Mouse (Mus musculus): ENCODE measurements at regions not wholly inside any gene's neighbourhood (a gene's known extent, or its start where the extent isn't known, plus 50 kb on each side); places are given as distances from the start of the nearest gene placed in this dataset.

DNA sequence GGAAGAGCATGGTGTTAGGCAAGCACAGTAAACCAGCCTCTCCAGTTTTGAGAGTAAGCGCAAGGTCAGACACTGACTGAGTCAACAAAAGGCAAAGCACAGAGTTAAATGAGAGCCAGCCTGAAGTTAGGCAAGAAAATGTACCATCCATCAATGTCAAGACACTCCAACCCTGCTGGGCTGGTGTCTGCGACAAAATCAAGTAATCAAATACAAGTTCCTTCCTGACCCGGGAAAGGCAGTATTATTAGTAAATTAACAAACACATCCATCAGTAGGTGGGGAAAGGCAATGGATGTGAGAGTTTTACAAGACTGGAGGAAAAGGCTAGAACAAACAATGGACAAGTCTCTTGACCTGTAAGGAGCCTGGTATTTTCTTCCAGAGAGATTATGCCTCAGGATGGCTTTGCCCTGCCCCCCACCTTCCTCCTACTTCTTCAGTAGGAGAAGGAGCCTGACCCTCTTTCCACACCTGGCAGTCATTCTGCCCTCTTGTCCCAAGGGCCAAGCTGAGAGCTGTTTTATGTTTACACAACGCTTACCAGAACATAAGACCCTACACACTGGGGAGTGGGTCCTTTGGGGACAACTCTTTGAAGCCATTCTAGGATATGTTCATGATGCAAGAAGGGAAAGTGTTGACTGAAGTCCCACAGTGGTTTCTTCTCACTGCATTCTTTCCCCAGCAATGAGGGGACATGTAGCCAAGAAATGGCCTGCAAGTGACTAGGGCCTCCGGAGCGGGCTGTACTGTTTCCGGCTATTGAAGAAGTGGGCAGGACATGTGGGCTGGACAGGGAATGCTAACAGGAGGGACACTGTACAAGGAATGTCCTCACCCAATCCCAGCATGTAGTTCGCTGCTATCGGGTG lies 461.7 kb upstream of the Gm10131 start:
- H3K9me3 ChIP-seq (ENCODE audit: control insufficient read depth, low read length) = peaks cover 3% of the 10 kb centered on the region; the same call in 1 of the 2 replicates
- no peaks in the 10 kb centered on the region for H3K36me3 ChIP-seq (ENCODE audit: control insufficient read depth, insufficient read depth, low read length)
- no peak overlapping the region for H3K27ac ChIP-seq (ENCODE audit: low read depth, low read length)
- ATAC-seq (ENCODE audit: low read depth) = no peak
- WGBS = 54% methylated on average over 9 of the region's 9 CpGs
- no peaks in the 10 kb centered on the region for H3K4me1 ChIP-seq (ENCODE audit: control insufficient read depth, insufficient read depth, low read length)
- no peaks in the 10 kb centered on the region for H3K27me3 ChIP-seq (ENCODE audit: control insufficient read depth, insufficient read depth, low read length)
- H3K4me3 ChIP-seq (ENCODE audit: low read depth, low read length) = no peak overlapping the region
- no peak overlapping the region for H3K9ac ChIP-seq (replicated peaks; ENCODE audit: low read depth, low read length)
- H3K4me2 ChIP-seq (ENCODE audit: low read depth, low read length) = no peak overlapping the region

DNA sequence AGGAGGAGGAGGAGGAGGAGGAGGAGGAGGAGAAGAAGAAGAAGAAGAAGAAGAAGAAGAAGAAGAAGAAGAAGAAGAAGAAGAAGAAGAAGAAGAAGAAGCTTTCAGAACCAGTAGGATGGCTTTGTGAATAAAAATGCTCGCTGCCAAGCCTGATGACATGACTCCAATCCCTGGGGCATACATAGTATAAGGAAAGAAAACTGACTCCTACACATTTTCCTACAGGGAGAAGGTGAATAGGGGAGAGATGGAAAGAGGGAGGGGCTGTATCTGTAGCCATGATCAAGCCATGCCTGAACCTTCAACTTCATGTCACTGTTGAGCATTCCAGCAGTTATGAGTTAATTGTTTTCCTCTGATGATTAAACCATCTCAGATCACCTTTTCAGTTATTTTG lies 460.2 kb upstream of the Gm10131 start:
- no peak overlapping the region for H3K9ac ChIP-seq (replicated peaks; ENCODE audit: low read depth, low read length)
- no peak for ATAC-seq (ENCODE audit: low read depth)
- peaks cover 3% of the 10 kb centered on the region; the same call in 1 of the 2 replicates for H3K9me3 ChIP-seq (ENCODE audit: control insufficient read depth, low read length)
- no peaks in the 10 kb centered on the region for H3K36me3 ChIP-seq (ENCODE audit: control insufficient read depth, insufficient read depth, low read length)
- H3K4me1 ChIP-seq (ENCODE audit: control insufficient read depth, insufficient read depth, low read length) = no peaks in the 10 kb centered on the region
- H3K27me3 ChIP-seq (ENCODE audit: control insufficient read depth, insufficient read depth, low read length) = no peaks in the 10 kb centered on the region
- no peak overlapping the region for H3K27ac ChIP-seq (ENCODE audit: low read depth, low read length)
- H3K4me3 ChIP-seq (ENCODE audit: low read depth, low read length) = no peak overlapping the region
- WGBS = 93% methylated on average over 1 of the region's 1 CpGs
- H3K4me2 ChIP-seq (ENCODE audit: low read depth, low read length) = no peak overlapping the region

GRCm38 (mm10) chr8:34562278-34562677 lies 450.7 kb upstream of the Gm10131 start:
- Histone ChIP-seq H3K27me3 (ENCODE audit: control insufficient read depth, insufficient read depth, low read length) (no peaks in the 10 kb centered on the region), H3K27ac (ENCODE audit: low read depth, low read length) (no peak overlapping the region), H3K4me2 (ENCODE audit: low read depth, low read length) (no peak overlapping the region), H3K4me1 (ENCODE audit: control insufficient read depth, insufficient read depth, low read length) (no peaks in the 10 kb centered on the region), H3K9me3 (ENCODE audit: control insufficient read depth, low read length) (no peaks in the 10 kb centered on the region), H3K4me3 (ENCODE audit: low read depth, low read length) (no peak overlapping the region), H3K36me3 (ENCODE audit: control insufficient read depth, insufficient read depth, low read length) (no peaks in the 10 kb centered on the region), H3K9ac (replicated peaks; ENCODE audit: low read depth, low read length) (no peak overlapping the region)
- WGBS = 48% methylated on average over 8 of the region's 8 CpGs
- no peak for ATAC-seq (ENCODE audit: low read depth)

DNA sequence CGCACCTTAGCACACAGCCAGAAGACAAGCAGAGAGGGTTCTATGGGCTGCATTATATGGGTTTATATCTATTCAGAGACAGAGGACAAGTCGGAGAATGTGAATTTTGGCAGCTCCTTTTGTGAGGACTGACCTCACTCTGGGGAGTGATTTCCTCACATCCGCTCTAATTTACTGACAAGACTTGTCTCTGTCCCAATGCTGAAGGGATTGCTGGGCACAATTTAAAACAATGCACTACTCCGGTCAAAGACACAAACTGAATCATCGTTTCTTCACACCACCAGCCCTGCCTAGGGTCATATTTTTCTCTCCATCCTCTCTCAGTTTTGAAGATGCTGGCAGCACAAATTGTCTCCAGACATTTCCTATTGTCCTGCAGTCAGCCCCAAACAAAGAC lies 438.2 kb upstream of the Gm10131 start:
- Histone ChIP-seq H3K4me2 (ENCODE audit: low read depth, low read length) (no peak overlapping the region), H3K27me3 (ENCODE audit: control insufficient read depth, insufficient read depth, low read length) (no peaks in the 10 kb centered on the region), H3K9ac (replicated peaks; ENCODE audit: low read depth, low read length) (no peak overlapping the region), H3K27ac (ENCODE audit: low read depth, low read length) (no peak overlapping the region), H3K4me1 (ENCODE audit: control insufficient read depth, insufficient read depth, low read length) (no peaks in the 10 kb centered on the region), H3K9me3 (ENCODE audit: control insufficient read depth, low read length) (no peaks in the 10 kb centered on the region), H3K4me3 (ENCODE audit: low read depth, low read length) (no peak overlapping the region), H3K36me3 (ENCODE audit: control insufficient read depth, insufficient read depth, low read length) (no peaks in the 10 kb centered on the region)
- no peak for ATAC-seq (ENCODE audit: low read depth)
- 18% methylated on average over 5 of the region's 5 CpGs for WGBS

GRCm38 (mm10) chr8:34546815-34547214 lies 435.3 kb upstream of the Gm10131 start:
- no peak for ATAC-seq (ENCODE audit: low read depth)
- Histone ChIP-seq H3K27ac (ENCODE audit: low read depth, low read length) (no peak overlapping the region), H3K4me1 (ENCODE audit: control insufficient read depth, insufficient read depth, low read length) (no peaks in the 10 kb centered on the region), H3K4me2 (ENCODE audit: low read depth, low read length) (0 out of 2 replicates have a peak overlapping the region, but pooled peaks have one; percentile 4), H3K9me3 (ENCODE audit: control insufficient read depth, low read length) (no peaks in the 10 kb centered on the region), H3K9ac (replicated peaks; ENCODE audit: low read depth, low read length) (no peak overlapping the region), H3K4me3 (ENCODE audit: low read depth, low read length) (no peak overlapping the region), H3K27me3 (ENCODE audit: control insufficient read depth, insufficient read depth, low read length) (no peaks in the 10 kb centered on the region), H3K36me3 (ENCODE audit: control insufficient read depth, insufficient read depth, low read length) (no peaks in the 10 kb centered on the region)
- WGBS = 26% methylated on average over 11 of the region's 11 CpGs

GRCm38 (mm10) chr8:34542361-34543038 lies 431.0 kb upstream of the Gm10131 start:
- ATAC-seq (ENCODE audit: low read depth) = no peak
- Histone ChIP-seq H3K4me3 (ENCODE audit: low read depth, low read length) (no peak overlapping the region), H3K27me3 (ENCODE audit: control insufficient read depth, insufficient read depth, low read length) (no peaks in the 10 kb centered on the region), H3K27ac (ENCODE audit: low read depth, low read length) (no peak overlapping the region), H3K9ac (replicated peaks; ENCODE audit: low read depth, low read length) (no peak overlapping the region), H3K36me3 (ENCODE audit: control insufficient read depth, insufficient read depth, low read length) (no peaks in the 10 kb centered on the region), H3K4me1 (ENCODE audit: control insufficient read depth, insufficient read depth, low read length) (no peaks in the 10 kb centered on the region), H3K4me2 (ENCODE audit: low read depth, low read length) (no peak overlapping the region), H3K9me3 (ENCODE audit: control insufficient read depth, low read length) (no peaks in the 10 kb centered on the region)
- WGBS = 89% methylated on average over 3 of the region's 3 CpGs

DNA sequence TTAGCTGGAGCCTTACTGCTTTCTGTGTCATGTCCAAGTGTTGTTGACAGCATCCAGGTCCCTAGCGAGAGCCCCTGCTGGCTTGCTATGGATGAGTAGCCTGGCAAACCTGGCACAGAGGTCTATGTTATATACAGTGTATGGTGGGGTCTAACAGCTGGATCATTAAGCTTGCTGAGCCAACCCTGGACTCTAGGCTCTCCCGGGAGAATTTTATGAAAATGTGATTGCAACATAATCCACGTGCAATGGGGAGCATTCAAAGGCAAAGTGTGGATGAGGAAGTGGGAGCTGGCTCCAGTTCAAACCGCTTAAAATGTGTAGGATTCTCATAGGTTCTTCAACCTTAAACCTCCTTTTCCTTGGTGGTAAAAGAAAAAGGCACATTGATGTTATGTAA lies 427.7 kb upstream of the Gm10131 start:
- Histone ChIP-seq H3K9me3 (ENCODE audit: control insufficient read depth, low read length) (no peaks in the 10 kb centered on the region), H3K4me3 (ENCODE audit: low read depth, low read length) (no peak overlapping the region), H3K27me3 (ENCODE audit: control insufficient read depth, insufficient read depth, low read length) (no peaks in the 10 kb centered on the region), H3K4me2 (ENCODE audit: low read depth, low read length) (no peak overlapping the region), H3K9ac (replicated peaks; ENCODE audit: low read depth, low read length) (no peak overlapping the region), H3K27ac (ENCODE audit: low read depth, low read length) (no peak overlapping the region), H3K36me3 (ENCODE audit: control insufficient read depth, insufficient read depth, low read length) (no peaks in the 10 kb centered on the region), H3K4me1 (ENCODE audit: control insufficient read depth, insufficient read depth, low read length) (no peaks in the 10 kb centered on the region)
- 67% methylated on average over 4 of the region's 4 CpGs for WGBS
- ATAC-seq (ENCODE audit: low read depth) = peak; percentile 34; the same call in 1 of the 2 replicates

GRCm38 (mm10) chr8:34535434-34535833 lies 423.9 kb upstream of the Gm10131 start:
- H3K9me3 ChIP-seq (ENCODE audit: control insufficient read depth, low read length) = no peaks in the 10 kb centered on the region
- WGBS = 84% methylated on average over 3 of the region's 3 CpGs
- no peak overlapping the region for H3K4me2 ChIP-seq (ENCODE audit: low read depth, low read length)
- H3K36me3 ChIP-seq (ENCODE audit: control insufficient read depth, insufficient read depth, low read length) = no peaks in the 10 kb centered on the region
- no peak overlapping the region for H3K4me3 ChIP-seq (ENCODE audit: low read depth, low read length)
- H3K27ac ChIP-seq (ENCODE audit: low read depth, low read length) = no peak overlapping the region
- H3K27me3 ChIP-seq (ENCODE audit: control insufficient read depth, insufficient read depth, low read length) = no peaks in the 10 kb centered on the region
- no peak for ATAC-seq (ENCODE audit: low read depth)
- no peaks in the 10 kb centered on the region for H3K4me1 ChIP-seq (ENCODE audit: control insufficient read depth, insufficient read depth, low read length)
- H3K9ac ChIP-seq (replicated peaks; ENCODE audit: low read depth, low read length) = no peak overlapping the region

DNA sequence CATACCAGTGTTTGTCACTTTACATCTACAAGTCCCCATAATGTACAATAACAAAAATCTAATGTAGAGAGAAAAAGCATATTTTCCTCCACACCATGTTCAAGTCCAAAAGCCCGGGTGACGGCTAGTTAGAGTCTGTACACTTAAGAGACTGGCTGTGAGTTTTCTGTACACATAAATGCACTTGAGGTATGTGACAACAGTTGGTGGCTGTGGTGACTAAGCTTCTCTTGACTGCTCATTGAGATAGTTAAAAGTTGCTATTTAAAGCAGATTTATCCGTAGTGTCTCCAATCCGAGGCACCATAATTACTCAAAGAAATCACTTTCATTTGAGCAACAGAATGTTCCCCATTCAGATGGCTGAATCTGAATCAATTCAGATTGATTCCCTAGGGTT lies 421.9 kb upstream of the Gm10131 start:
- 87% methylated on average over 4 of the region's 4 CpGs for WGBS
- H3K4me2 ChIP-seq (ENCODE audit: low read depth, low read length) = no peak overlapping the region
- H3K36me3 ChIP-seq (ENCODE audit: control insufficient read depth, insufficient read depth, low read length) = no peaks in the 10 kb centered on the region
- no peak overlapping the region for H3K4me3 ChIP-seq (ENCODE audit: low read depth, low read length)
- H3K27ac ChIP-seq (ENCODE audit: low read depth, low read length) = no peak overlapping the region
- no peaks in the 10 kb centered on the region for H3K4me1 ChIP-seq (ENCODE audit: control insufficient read depth, insufficient read depth, low read length)
- H3K9me3 ChIP-seq (ENCODE audit: control insufficient read depth, low read length) = no peaks in the 10 kb centered on the region
- H3K9ac ChIP-seq (replicated peaks; ENCODE audit: low read depth, low read length) = no peak overlapping the region
- no peak for ATAC-seq (ENCODE audit: low read depth)
- no peaks in the 10 kb centered on the region for H3K27me3 ChIP-seq (ENCODE audit: control insufficient read depth, insufficient read depth, low read length)

Data from neural tube, embryonic 14.5 days (tissue).